Mouse (Mus musculus): ENCODE data around the gene Gm20721.
"Not testable (repeated sequence)": the region's sequence is repeated elsewhere in the genome, so short reads cannot be mapped to it uniquely, and the experiment has no call there.

Gm20721 gene

GRCm38 (mm10) chr2:174329663-174330615, 16.6 kb downstream of the Gm20721 start:
- peak; percentile 81 for DNase-seq (ENCODE audit: low spot score)

GRCm38 (mm10) chr2:174328926-174329662, 17.4 kb downstream of the Gm20721 start:
- DNase-seq (ENCODE audit: low spot score): no peak

- DNase-seq (ENCODE audit: low spot score): no peak
Observed at GRCm38 (mm10) chr2:174328358-174328905, 18.1 kb downstream of the Gm20721 start.

GRCm38 (mm10) chr2:174327295-174327981, 19.1 kb downstream of the Gm20721 start:
- DNase-seq (ENCODE audit: low spot score): peak; percentile 74

- no peak for DNase-seq (ENCODE audit: low spot score)
Observed at GRCm38 (mm10) chr2:174326481-174326880, 20.0 kb downstream of the Gm20721 start.

GRCm38 (mm10) chr2:174325989-174326388, 20.5 kb downstream of the Gm20721 start:
- DNase-seq (ENCODE audit: low spot score): no peak

- no peak for DNase-seq (ENCODE audit: low spot score)
Observed at GRCm38 (mm10) chr2:174316661-174317060, 29.9 kb downstream of the Gm20721 start.

- DNase-seq (ENCODE audit: low spot score): not testable (repeated sequence)
Observed at GRCm38 (mm10) chr2:174315445-174315844, 31.1 kb downstream of the Gm20721 start.

GRCm38 (mm10) chr2:174312661-174313060, 33.9 kb downstream of the Gm20721 start:
- DNase-seq (ENCODE audit: low spot score): no peak

- peak; percentile 85 for DNase-seq (ENCODE audit: low spot score)
Observed at GRCm38 (mm10) chr2:174312118-174312647, 34.3 kb downstream of the Gm20721 start.

- DNase-seq (ENCODE audit: low spot score): no peak
Observed at GRCm38 (mm10) chr2:174311613-174312012, 34.9 kb downstream of the Gm20721 start.

- peak; percentile 86 for DNase-seq (ENCODE audit: low spot score)
Observed at GRCm38 (mm10) chr2:174310913-174311514, 35.5 kb downstream of the Gm20721 start.

GRCm38 (mm10) chr2:174307903-174308302, 38.6 kb downstream of the Gm20721 start:
- DNase-seq (ENCODE audit: low spot score): no peak

GRCm38 (mm10) chr2:174305646-174306045, 40.9 kb downstream of the Gm20721 start:
- DNase-seq (ENCODE audit: low spot score): no peak

GRCm38 (mm10) chr2:174302526-174302925, 44.0 kb downstream of the Gm20721 start:
- peak; percentile 42 for DNase-seq (ENCODE audit: low spot score)

- no peak for DNase-seq (ENCODE audit: low spot score)
Observed at GRCm38 (mm10) chr2:174300666-174301065, 45.8 kb downstream of the Gm20721 start.

GRCm38 (mm10) chr2:174300186-174300585, 46.3 kb downstream of the Gm20721 start:
- no peak for DNase-seq (ENCODE audit: low spot score)

- no peak for DNase-seq (ENCODE audit: low spot score)
Observed at GRCm38 (mm10) chr2:174299771-174300160, 46.7 kb downstream of the Gm20721 start.

GRCm38 (mm10) chr2:174299091-174299770, 47.3 kb downstream of the Gm20721 start:
- DNase-seq (ENCODE audit: low spot score): no peak

GRCm38 (mm10) chr2:174298471-174298870, 48.0 kb downstream of the Gm20721 start:
- DNase-seq (ENCODE audit: low spot score): no peak

- no peak for DNase-seq (ENCODE audit: low spot score)
Observed at GRCm38 (mm10) chr2:174297851-174298250, 48.7 kb downstream of the Gm20721 start.

Measured in retina, embryonic 14.5 days (tissue).